Mouse (Mus musculus) brain, adult 2 months (tissue): Measurements from ENCODE around the gene Dennd1b.
A peak's percentile ranks its signal among the peaks of the same experiment; 100 is the strongest.

Experiments used
- DNase-seq: peaks from one replicate; pipeline ENCODE4 v3.0.0; 2011; ENCODE audit warnings: low read depth, low spot score

Dennd1b gene

GRCm38 (mm10) chr1:139192635-139193034, 229.4 kb downstream of the Dennd1b start:
- DNase-seq = peak; percentile 45

GRCm38 (mm10) chr1:139194011-139194410, 230.8 kb downstream of the Dennd1b start:
- DNase-seq = no peak

DNA sequence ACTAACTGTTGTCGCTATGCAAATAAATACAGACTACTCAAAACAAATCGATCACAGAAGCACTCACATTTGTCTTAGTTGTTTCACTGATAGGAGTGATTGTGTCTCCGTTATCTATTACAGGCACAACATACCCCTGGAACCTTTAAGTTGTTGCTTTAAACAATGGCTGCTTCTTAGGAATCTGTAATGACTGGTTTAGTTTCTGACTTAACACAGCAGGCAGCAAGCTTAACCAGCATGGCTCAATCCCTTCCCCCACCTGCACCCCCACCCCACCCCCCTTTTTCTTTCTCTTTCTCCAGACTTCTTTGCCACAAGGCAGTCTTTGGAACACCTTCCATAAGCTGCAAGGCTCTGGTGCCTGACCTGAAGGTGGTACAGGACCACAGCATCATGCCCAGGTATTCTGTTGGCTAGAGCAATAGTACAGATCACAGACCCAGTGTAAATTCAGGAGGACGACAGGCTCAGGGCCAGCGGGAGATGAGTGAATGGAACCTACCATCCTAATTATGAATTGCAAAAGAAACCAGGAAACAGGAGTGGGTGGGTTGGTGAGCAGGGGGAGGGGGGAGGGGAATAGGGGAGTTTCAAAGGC, 231.3 kb downstream of the Dennd1b start:
- DNase-seq = no peak

- DNase-seq = peak; percentile 37
Observed at GRCm38 (mm10) chr1:139203026-139203425, 239.8 kb downstream of the Dennd1b start.

- no peak for DNase-seq
Observed at GRCm38 (mm10) chr1:139206259-139206658, 243.0 kb downstream of the Dennd1b start.

DNA sequence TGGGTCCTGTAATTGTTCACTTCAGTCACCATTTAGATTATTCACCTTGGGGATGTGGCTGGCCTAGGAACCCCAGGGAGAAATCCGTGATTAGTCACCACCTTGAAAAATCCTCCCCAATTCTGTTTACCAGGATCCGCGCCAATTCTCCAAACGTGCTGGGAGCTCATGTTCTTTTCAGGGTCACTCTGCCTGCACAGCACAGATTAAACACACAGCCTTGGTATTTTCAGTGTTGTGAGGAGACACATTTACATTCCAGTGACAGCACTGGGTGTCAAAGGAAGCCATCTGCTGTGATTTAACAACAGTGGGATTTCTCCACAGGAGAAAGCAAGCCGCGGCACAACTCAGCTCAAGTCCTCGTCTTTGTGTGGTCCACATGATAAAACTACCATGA, 246.6 kb downstream of the Dennd1b start:
- peak; percentile 62 for DNase-seq

DNA sequence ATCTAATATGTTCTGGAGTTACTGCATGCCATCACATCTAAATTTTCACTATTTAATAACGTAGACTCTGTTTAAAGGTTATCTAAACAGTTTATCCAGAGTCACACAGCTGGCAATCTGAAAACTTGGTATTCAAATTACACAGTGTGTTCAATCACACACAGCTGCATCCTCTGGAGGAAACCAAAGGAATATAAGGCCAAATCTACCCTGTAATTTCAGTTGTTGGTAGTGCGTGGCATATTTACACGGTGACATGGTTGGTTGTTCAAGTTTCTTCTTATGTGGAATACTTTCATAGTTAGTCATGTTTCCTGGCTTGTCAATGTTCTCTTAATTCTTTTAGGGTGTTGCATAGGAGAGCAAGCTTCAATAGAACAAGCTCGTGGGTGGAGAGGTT, 247.3 kb downstream of the Dennd1b start:
- no peak for DNase-seq

- DNase-seq = no peak
Observed at GRCm38 (mm10) chr1:139215311-139215710, 252.1 kb downstream of the Dennd1b start.

GRCm38 (mm10) chr1:139223804-139224203, 260.6 kb downstream of the Dennd1b start:
- DNase-seq = no peak

DNA sequence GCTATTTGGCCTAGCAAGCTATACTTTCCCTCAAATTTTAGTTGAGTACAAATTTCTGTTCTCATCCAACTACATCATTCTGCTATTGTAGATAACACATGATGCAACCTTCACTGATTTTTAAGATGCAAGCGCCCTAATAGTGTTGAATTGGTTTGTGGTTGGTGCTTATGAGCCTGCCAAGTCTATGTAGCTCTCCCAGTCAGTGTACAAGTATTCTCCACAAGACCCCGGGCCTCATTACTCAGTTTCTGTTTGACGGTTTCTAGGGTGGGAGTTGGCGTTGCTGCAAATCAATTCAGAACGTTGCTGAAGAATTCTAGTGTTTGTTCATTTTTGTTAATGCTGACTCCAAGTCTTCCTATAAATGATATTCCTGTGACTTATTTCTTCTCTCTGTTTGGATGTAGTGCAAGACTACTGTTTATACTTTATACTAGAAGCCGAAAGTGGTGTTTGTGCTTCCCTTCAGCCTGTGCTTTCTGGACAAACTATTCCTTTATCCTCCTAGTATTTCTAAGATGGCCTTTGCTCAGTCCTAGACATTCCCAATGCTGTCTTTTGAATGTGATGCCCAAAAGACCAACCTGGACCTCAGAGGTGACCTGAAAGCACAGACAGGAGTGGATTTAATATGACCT, 261.2 kb downstream of the Dennd1b start:
- DNase-seq = no peak
